Mouse (Mus musculus) heart, adult 2 months (tissue): ENCODE measurements around the gene Tsr3.

Source experiments
- CTCF ChIP-seq: fragments of 200-600 bp; IDR thresholded peaks from 2 replicates; pipeline ENCODE4 v1.8.1; 2022; ENCODE audit warnings: antibody characterized with exemption, mild to moderate bottlenecking, moderate library complexity
- EP300 ChIP-seq: fragments of 200-500 bp; IDR thresholded peaks from 2 replicates; pipeline ENCODE4 v1.6.1; 2011; ENCODE audit warnings: low read depth, low read length, control low read depth; ENCODE audit not compliant: insufficient read depth
- POLR2A ChIP-seq: fragments of 200-500 bp; IDR thresholded peaks from 2 replicates; pipeline ENCODE4 v1.6.1; 2011; ENCODE audit warnings: mild to moderate bottlenecking, low read depth, low read length, control low read depth; ENCODE audit not compliant: insufficient read depth

DNA sequence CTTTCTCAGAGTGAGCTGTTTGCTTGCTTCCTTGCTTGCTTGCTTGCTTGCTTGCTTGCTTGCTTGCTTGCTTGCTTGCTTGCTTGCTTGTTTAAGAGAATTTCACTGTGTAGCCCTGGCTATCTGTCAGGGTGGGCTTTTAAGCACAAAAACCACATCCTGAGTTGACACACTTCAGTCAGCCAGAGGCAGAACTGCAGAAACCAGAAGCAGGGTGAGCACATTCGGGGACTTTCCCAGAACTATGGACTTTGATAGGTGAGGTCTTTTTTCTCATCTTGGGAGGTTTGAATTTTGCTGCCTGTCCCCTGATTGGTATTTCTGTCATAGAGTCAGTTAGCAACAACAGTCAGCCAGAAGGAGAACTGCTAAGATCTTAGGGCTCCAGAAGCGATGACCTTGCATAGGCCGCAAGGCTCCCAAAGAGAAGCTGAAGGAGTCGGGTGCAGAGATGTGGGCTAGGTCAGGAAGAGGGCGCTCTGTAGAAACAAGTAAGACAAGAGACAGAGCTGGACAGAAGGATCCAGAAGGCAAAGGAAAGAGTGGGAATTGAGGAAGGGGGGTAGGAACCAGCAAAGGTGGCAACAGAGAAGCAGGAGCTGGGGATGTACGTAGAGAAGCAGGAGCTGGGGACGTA is 15.3 kb upstream of the Tsr3 start:
- TF ChIP-seq EP300 (no peak), CTCF (no peak), POLR2A (no peak)
